Mouse (Mus musculus) embryonic fibroblast, embryonic 13.5 days (primary cell): ENCODE data around the gene Clic4.

Experiments
- CTCF ChIP-seq: IDR thresholded peaks from 2 replicates; pipeline ENCODE4 v1.5.1; 2011; ENCODE audit warnings: mild to moderate bottlenecking, control low read depth, low read length, moderate library complexity, borderline replicate concordance; ENCODE audit not compliant: insufficient read depth
- POLR2A ChIP-seq: IDR thresholded peaks from 2 replicates; pipeline ENCODE4 v1.6.1; 2011; ENCODE audit warnings: low read depth, mild to moderate bottlenecking, control low read depth, low read length, moderate library complexity

DNA sequence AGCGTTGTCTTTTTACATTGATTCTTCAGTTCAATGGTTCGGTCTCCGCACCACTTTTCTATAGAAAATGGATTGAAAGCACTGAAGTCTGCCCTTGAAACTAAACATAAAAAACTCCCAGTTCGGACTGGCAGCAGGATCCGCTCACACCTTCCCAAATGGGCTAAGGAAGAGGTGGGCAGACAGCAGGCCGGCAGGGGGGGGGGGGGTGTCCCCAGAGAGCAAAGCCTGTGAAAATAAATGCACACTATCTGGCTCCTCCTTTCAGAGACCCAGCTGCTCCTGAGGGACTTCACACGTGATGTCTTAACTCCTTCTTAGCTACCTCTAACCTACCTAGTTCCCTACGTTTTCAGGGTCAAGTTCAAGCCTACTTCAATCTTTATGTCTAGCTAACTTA is 5.1 kb downstream of the Clic4 start:
- no peak for TF ChIP-seq CTCF
- no peak for TF ChIP-seq POLR2A
